Mouse (Mus musculus) duodenum, adult 2 months (tissue): Measurements from ENCODE around the gene Chrnb4. TPM values are rescaled to one million over a fixed set of nuclear protein-coding genes. Genes with fewer than 3 reads are reported as not detected.

Source experiments
- polyA plus RNA-seq: library from polyadenylated mRNA; depleted of rRNA; stranded (reverse); fragments of >200 nt; gene quantifications from 2 replicates; pipeline ENCODE4 v1.2.3, GENCODE M21; 2012; ENCODE audit warnings: low replicate concordance; rRNA removed

Gene Chrnb4
- 0.72 and 0.95 TPM in 2 replicates for polyA plus RNA-seq

DNA sequence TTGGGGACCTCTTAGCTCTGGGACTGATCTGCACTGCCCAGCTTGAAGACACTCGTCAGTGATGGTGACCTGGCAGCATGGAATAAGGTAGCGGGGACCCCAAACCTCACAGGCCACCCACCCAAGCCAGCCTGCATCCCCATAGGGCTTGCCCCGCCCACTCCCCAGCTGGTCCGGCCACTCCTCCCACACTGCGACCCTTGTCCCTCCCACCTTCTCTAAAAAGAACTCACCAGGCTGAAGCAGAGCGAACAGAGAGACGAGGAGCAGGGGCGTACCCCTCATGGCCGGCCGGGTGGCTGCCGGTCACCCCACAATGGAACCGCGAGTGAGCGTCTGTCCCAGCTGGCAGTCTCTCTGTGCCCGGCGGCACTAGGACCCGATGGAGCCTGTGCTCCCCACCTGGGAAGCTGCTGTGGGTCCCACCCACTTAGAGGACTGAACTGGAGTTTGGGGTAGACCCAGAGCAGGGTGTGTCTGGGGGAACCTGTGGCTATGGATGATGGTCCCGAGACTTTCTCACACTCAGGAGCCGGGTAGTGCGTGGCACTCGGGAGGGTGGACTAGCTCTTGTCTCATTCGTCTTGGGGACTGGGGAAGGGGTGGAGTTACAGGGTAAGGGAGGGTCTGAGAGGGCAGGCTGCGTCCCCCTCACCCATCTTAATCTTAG is at the start of gene Chrnb4:
Gene Chrnb4 (minus strand): TSS at position 569 of the 670 bp plus-strand sequence.

DNA sequence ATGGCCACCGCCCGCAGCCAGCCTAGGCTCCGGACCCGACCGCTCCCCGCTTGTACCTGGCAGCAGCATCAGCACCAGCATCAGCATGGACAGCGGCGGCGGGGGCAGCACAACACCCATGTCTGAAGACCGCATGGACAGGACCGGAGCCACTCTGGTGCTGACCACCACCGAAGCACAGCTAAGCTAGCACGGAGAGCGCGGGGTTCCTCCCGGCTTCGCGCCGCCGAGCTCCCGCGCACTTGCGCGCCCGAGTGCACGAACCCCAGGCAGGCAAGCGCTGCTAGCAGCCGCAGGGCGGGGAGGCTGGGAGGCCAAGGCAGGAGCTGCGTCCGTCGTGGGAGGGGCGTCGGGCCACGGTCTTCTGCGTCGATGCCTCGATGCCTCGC is 22.3 kb downstream of the Chrnb4 start, which contains the start of gene Chrna3:
Gene Chrna3 (minus strand): TSS at position 288 of the 389 bp plus-strand sequence.

DNA sequence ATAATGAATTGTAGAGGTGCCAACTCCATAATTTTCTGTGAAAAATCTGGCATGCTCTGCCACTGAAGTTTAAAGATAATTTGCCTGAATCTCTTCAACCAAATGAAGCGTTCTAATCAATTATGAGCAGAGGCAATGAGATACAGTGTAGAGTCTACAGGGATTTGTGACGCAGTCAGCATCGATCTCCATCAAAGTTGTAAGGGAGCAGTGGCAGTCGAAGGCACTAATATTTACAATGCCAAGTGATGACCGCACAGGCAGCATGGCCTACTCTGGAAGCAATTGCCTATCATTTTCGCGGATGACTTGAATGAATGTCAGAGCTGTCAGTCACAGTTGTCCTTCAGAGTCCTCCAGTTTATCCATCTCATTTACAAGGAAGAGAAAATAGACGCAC is 67.9 kb downstream of the Chrnb4 start, which contains the start of gene Chrna5:
Gene Chrna5 (plus strand): TSS at position 207 of the 400 bp plus-strand sequence.

Other genes with a start within 250 kb of the Chrnb4 start
- gene Ireb2, start 185.0 kb downstream of the Chrnb4 start, polyA plus RNA-seq = 0.64 and 0.88 TPM in 2 replicates
- gene Hykk, start 131.5 kb downstream of the Chrnb4 start, polyA plus RNA-seq = 0.32 and 0.33 TPM in 2 replicates
- 13.9 and 14.9 TPM in 2 replicates for gene Psma4, start 98.0 kb downstream of the Chrnb4 start, polyA plus RNA-seq
- not detected in 2 replicates for gene AY074887, start 97.8 kb downstream of the Chrnb4 start, polyA plus RNA-seq
- gene Chrna5, start 67.9 kb downstream of the Chrnb4 start, polyA plus RNA-seq = not detected in 2 replicates
- gene Chrna3, start 22.2 kb downstream of the Chrnb4 start, polyA plus RNA-seq = 0.65 and 0.88 TPM in 2 replicates
- gene Ube2q2, start 100.1 kb upstream of the Chrnb4 start, polyA plus RNA-seq = 3.9 and 9.1 TPM in 2 replicates
- gene Fbxo22, start 160.1 kb upstream of the Chrnb4 start, polyA plus RNA-seq = 6.9 and 7.8 TPM in 2 replicates